Mouse (Mus musculus): ENCODE data around the gene Prkab1. TPM values are rescaled to one million over a fixed set of nuclear protein-coding genes. Genes with fewer than 3 reads are reported as not detected.
A peak's percentile ranks its signal among the peaks of the same experiment; 100 is the strongest.

Gene Prkab1
- 47.5 and 48.3 TPM in 2 replicates for total RNA-seq (2014; fragmentation: Nextera tagmentation)
- total RNA-seq (2017) = 17.2 and 20.8 TPM in 2 replicates

GRCm38 (mm10) chr5:116024327-116024739 lies at the start of gene Prkab1:
Prkab1 (minus strand) TSS chr5:116024508.
- peak; percentile 86 for ATAC-seq (replicated peaks; ENCODE audit: poor library complexity, severe bottlenecking)

GRCm38 (mm10) chr5:116069618-116070017 lies 45.3 kb upstream of the Prkab1 start:
- ATAC-seq (replicated peaks; ENCODE audit: poor library complexity, severe bottlenecking) = no peak

GRCm38 (mm10) chr5:116052826-116053225 lies 28.5 kb upstream of the Prkab1 start:
- no peak for ATAC-seq (replicated peaks; ENCODE audit: poor library complexity, severe bottlenecking)

GRCm38 (mm10) chr5:116052171-116052570 lies 27.9 kb upstream of the Prkab1 start:
- no peak for ATAC-seq (replicated peaks; ENCODE audit: poor library complexity, severe bottlenecking)

- ATAC-seq (replicated peaks; ENCODE audit: poor library complexity, severe bottlenecking) = no peak
Measured at GRCm38 (mm10) chr5:116049821-116050220, 25.5 kb upstream of the Prkab1 start.

- no peak for ATAC-seq (replicated peaks; ENCODE audit: poor library complexity, severe bottlenecking)
Measured at GRCm38 (mm10) chr5:116048321-116048720, 24.0 kb upstream of the Prkab1 start.

- ATAC-seq (replicated peaks; ENCODE audit: poor library complexity, severe bottlenecking) = no peak
Measured at GRCm38 (mm10) chr5:116046246-116046645, 21.9 kb upstream of the Prkab1 start.

GRCm38 (mm10) chr5:116045581-116045980 lies 21.3 kb upstream of the Prkab1 start:
- no peak for ATAC-seq (replicated peaks; ENCODE audit: poor library complexity, severe bottlenecking)

GRCm38 (mm10) chr5:116042241-116042640 lies 17.9 kb upstream of the Prkab1 start:
- ATAC-seq (replicated peaks; ENCODE audit: poor library complexity, severe bottlenecking) = no peak

GRCm38 (mm10) chr5:116039706-116040105 lies 15.4 kb upstream of the Prkab1 start:
- ATAC-seq (replicated peaks; ENCODE audit: poor library complexity, severe bottlenecking) = no peak

- ATAC-seq (replicated peaks; ENCODE audit: poor library complexity, severe bottlenecking) = 0 out of 2 replicates have a peak, but pooled peaks have one; percentile 14
Measured at GRCm38 (mm10) chr5:116037731-116038130, 13.4 kb upstream of the Prkab1 start.

- ATAC-seq (replicated peaks; ENCODE audit: poor library complexity, severe bottlenecking) = no peak
Measured at GRCm38 (mm10) chr5:116036465-116036864, 12.2 kb upstream of the Prkab1 start.

GRCm38 (mm10) chr5:116031190-116031577 lies 6.9 kb upstream of the Prkab1 start:
- ATAC-seq (replicated peaks; ENCODE audit: poor library complexity, severe bottlenecking) = peak; percentile 67

- no peak for ATAC-seq (replicated peaks; ENCODE audit: poor library complexity, severe bottlenecking)
Measured at GRCm38 (mm10) chr5:116030566-116031189, 6.4 kb upstream of the Prkab1 start.

- ATAC-seq (replicated peaks; ENCODE audit: poor library complexity, severe bottlenecking) = peak; percentile 55
Measured at GRCm38 (mm10) chr5:116029071-116029470, 4.8 kb upstream of the Prkab1 start.

- ATAC-seq (replicated peaks; ENCODE audit: poor library complexity, severe bottlenecking) = no peak
Measured at GRCm38 (mm10) chr5:116026561-116026960, 2.3 kb upstream of the Prkab1 start.

- no peak for ATAC-seq (replicated peaks; ENCODE audit: poor library complexity, severe bottlenecking)
Measured at GRCm38 (mm10) chr5:116026107-116026506, 1.8 kb upstream of the Prkab1 start.

GRCm38 (mm10) chr5:116023821-116024284 lies 455 bp downstream of the Prkab1 start:
- ATAC-seq (replicated peaks; ENCODE audit: poor library complexity, severe bottlenecking) = no peak

GRCm38 (mm10) chr5:116023251-116023661 lies 1.1 kb downstream of the Prkab1 start:
- no peak for ATAC-seq (replicated peaks; ENCODE audit: poor library complexity, severe bottlenecking)

GRCm38 (mm10) chr5:116022658-116023200 lies 1.6 kb downstream of the Prkab1 start:
- ATAC-seq (replicated peaks; ENCODE audit: poor library complexity, severe bottlenecking) = no peak

- no peak for ATAC-seq (replicated peaks; ENCODE audit: poor library complexity, severe bottlenecking)
Measured at GRCm38 (mm10) chr5:116022131-116022530, 2.2 kb downstream of the Prkab1 start.

GRCm38 (mm10) chr5:116021552-116021951 lies 2.8 kb downstream of the Prkab1 start:
- ATAC-seq (replicated peaks; ENCODE audit: poor library complexity, severe bottlenecking) = no peak
